Mouse (Mus musculus) ovary, postnatal 36 days (tissue): ENCODE results near the gene Neurog3.

Experiments
- DNase-seq: peaks from one replicate; pipeline ENCODE4 v3.0.0; 2022; ENCODE audit warnings: low spot score, mixed read lengths

The Neurog3 gene

DNA sequence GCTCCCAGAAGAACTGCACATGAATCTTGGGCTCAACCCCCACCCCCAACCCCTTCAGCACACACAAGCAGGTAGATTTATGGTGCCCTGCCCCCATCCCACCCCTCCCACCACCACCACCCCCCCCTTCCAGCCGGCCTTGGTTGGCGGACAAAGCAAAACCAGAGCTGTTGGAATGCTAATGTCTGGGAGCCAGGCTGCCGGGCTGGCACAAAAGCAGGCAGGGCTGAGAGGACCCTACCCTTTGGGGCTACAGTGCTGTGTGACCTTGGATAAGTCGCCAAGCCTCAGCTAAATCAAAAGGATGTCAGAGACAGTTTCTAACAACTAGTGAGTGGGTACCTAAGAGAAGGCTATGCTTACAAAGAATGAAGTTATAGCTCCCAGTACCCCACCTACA, 4.3 kb downstream of the Neurog3 start:
- DNase-seq = no peak

DNA sequence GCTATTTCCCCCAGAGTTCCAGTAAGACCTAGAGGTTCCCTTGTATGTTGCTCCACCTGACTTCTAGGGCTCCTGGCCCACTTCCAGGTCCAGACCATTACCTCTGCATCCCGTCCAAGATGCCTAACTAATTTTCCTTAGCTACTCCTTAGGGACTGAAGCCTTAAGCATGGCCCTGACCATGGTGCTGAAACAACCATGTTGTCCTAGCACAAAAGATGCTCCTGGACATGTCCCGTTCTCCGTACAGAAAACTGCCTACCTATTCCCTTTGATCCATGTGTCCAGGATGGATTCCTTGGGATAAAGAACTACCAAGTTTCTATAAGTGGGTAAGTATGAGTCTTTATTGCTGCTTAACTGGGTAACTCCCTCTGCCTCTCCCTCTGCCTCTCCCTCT, 5.2 kb downstream of the Neurog3 start:
- DNase-seq = peak; percentile 20

- no peak for DNase-seq
Measured at GRCm38 (mm10) chr10:62143820-62144219, 10.9 kb downstream of the Neurog3 start, which contains the start of gene Fam241b. Gene Fam241b, minus strand, starts transcription at chr10:62143920.

DNA sequence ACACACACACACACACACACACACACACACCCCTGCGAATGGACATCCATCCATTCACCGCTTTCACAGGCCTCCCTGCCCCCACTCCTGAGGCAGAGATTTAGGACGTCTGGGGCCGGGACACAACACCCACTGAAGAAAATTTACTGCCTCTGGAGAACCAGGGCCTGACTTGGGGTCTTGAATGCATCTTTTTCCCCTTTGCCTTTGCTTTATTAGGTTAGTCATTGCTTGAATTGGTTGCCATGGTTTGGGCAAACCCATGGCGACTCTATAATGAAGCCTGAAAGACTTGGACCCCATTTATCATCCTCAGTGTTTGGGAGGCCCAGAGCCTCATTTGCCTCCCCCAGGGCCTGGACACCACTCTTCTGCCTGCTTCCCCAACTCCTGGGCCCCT, 13.1 kb downstream of the Neurog3 start:
- DNase-seq = no peak

- no peak for DNase-seq
Measured at GRCm38 (mm10) chr10:62147466-62148248, 14.8 kb downstream of the Neurog3 start.

DNA sequence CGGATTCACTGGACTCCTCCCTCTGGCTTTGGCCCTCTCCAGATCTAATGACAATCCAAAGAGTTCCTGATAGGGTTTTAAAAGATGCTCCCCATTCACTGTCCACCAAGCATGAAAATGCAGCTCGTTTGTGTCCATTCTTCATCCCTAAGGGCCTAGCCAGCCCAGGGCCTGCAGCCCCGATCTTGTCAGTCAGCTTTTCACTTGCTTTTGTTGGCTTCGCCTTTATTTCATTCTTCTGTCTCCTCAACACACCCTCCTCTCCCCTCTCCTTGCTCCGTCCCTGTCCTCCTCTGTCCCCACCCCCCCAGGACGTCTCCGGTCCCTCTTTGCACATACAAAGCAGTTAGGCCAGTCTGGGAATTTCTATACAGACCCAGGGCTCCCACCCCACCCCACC, 17.0 kb downstream of the Neurog3 start:
- DNase-seq = no peak

- no peak for DNase-seq
Measured at GRCm38 (mm10) chr10:62162410-62162809, 29.5 kb downstream of the Neurog3 start.

DNA sequence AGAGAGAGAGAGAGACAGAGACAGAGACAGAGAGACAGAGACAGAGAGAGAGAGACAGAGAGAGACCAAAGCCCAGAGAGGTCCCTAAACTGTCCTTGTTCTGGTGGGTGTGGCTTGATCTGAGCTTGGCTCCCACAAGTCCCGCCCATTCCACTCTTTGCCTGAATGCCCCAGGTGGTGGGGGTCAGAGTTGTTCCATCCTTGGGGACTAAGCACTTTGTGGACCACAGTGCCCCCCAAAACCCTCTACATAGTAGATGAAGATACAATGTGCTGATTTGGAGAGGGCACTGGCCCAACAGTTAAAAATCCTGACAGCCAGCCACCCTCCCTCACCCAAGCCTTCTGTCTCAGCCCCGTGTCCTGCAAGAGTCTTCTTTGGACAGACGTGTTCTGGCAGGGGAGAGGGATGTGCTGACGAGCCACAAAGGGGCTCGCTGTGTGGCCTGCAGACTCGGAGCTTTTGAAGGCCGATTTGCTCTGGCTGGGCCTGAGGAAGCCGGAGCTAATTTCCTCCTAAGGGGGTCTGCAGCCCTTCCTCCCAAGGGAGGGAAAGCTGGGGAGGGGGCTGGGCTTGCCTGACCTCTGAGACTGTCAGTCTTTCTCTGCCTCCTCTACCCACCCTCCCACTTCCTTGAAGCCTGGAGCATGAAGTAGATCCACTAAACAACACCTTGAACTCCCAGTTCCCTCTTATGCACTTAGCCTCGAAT, 40.1 kb downstream of the Neurog3 start:
- no peak for DNase-seq

- DNase-seq = no peak
Measured at GRCm38 (mm10) chr10:62173941-62174448, 41.1 kb downstream of the Neurog3 start.

- no peak for DNase-seq
Measured at GRCm38 (mm10) chr10:62174533-62175313, 41.8 kb downstream of the Neurog3 start.

DNA sequence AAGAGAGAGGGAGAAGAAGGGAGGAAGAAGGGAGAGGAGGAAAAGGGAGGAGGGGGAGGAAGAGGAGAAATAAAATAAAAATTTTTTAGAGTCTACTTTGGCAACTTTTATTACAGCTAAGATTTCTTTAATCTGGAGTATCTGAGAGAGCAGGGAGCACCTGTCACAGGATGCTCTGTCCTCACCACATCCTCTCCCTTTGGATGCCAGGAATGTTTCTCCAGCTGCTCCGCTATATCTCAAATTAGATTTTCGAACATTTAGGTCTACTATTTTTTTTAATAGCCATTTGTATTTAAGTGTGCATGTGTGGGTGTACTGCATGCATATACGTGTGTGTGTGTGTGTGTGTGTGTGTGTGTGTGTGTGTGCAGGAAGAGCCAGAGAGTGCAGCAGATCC, 47.1 kb downstream of the Neurog3 start:
- no peak for DNase-seq

DNA sequence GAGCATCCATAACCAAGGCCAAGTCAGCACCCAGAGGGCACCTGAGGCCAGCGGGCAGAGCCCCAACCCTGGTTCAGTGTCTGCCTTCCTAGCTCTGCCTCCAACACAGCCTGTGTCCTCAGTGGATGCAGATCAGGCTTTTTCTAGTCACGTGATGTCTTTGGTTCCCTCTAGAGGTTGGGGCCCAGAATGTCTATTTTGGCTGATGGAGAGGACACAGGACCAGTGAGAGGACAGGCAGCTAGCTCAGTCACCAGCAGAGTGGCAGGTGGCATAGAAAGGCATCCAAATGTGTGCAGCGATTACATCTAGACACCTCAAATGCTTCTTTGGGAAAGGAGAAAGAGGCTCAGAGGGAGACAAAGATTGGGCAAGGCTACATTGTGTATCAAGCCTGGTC, 48.8 kb downstream of the Neurog3 start:
- no peak for DNase-seq

GRCm38 (mm10) chr10:62182471-62183014, 49.7 kb downstream of the Neurog3 start:
- no peak for DNase-seq

DNA sequence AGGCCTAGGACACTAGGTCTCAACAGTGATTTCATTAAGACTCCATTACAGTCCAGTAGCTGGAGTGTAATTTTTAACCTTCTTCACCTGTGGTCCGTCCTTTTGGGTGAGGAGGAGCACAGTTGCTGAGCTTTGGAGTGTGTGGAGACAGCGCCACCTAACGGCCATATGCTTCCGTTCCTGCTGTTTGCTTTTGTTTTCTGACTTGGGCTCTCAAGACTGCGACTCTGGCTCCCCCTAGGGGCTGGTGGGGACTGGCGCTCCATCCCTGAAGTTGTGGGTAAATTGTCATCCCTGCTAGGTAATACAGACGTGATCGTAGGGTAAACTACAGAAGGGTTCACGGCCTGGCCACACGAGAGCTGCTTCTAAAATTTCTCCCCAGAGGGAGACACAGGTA, 50.2 kb downstream of the Neurog3 start:
- peak; percentile 91 for DNase-seq
